Mouse (Mus musculus): ENCODE measurements around the gene Ccdc62. TPM values are rescaled to one million over a fixed set of nuclear protein-coding genes. Genes with fewer than 3 reads are reported as not detected.
A peak's percentile ranks its signal among the peaks of the same experiment; 100 is the strongest.

Gene Ccdc62
- polyA plus RNA-seq, 1 experiment from 2014 or later: 5.7 TPM

DNA sequence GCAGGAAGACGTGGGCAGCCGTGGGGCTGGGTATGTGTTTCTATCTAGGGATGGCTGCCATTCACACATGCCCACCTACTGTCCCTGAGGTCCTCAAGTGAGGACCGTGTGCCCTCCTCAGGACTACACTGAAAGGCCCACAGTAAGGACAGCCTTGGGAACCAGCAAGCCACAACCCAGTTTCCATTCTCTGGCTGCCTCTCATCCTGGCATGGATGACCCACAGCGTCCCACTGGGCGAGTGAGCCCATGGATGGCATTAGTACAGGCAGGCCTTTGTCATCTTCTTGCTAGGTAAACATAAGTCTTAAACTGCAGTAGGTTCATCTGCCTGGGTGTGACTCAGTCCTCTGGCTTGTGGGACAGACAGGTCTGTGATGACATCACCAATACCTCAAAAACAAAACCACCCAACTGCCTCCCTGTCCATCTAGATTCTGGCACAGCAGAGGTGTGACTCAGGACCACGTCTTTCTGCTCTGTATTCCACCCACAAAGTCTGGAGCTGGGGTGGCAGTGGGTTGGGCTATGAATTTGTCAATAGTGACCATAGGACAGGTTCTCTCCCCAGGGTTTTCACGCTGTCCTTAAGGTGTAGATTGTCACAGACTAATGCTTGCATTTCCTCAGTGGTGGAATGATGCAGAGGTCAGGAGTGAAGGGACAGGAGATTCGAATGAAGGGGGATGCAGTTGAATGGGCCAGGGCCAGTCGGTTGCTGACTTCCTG, 50.2 kb downstream of the Ccdc62 start:
- Histone ChIP-seq H3K4me1 (ENCODE audit: control insufficient read depth, insufficient read depth, low read depth, low read length) (peaks cover 6% of the 10 kb centered on the region), H3K27ac (ENCODE audit: low read depth, low read length) (no peak overlapping the region), H3K4me3 (ENCODE audit: low read length) (no peak overlapping the region), H3K27me3 (replicated peaks; ENCODE audit: control insufficient read depth, insufficient read depth, low read length) (no peaks in the 10 kb centered on the region; the same call in 1 of the 2 replicates), H3K4me2 (ENCODE audit: low read length) (no peak overlapping the region), H3K9me3 (ENCODE audit: control insufficient read depth, low read length) (no peaks in the 10 kb centered on the region), H3K9ac (ENCODE audit: low read depth, low read length) (no peak overlapping the region), H3K36me3 (ENCODE audit: control insufficient read depth, insufficient read depth, low read length) (no peaks in the 10 kb centered on the region)
- ATAC-seq: no peak
- 84% methylated on average over 9 of the region's 9 CpGs for WGBS

DNA sequence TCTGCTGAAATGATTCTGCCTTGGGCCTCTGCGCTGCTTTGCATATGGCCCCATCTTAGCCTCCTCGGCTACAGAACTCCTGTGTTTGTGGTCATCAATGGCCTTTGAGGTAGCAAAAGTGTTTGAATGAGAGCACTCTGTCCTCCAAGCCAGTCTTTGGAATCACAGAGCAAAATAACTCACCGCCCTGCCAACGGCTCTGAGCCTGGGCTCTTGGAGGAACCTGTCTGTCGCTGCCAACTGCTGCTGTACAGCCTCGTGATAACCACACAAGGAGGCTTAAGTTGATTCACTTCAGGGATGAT, 50.7 kb downstream of the Ccdc62 start:
- Histone ChIP-seq H3K36me3 (ENCODE audit: control insufficient read depth, insufficient read depth, low read length) (no peaks in the 10 kb centered on the region), H3K4me2 (ENCODE audit: low read length) (no peak overlapping the region), H3K27ac (ENCODE audit: low read depth, low read length) (no peak overlapping the region), H3K4me1 (ENCODE audit: control insufficient read depth, insufficient read depth, low read depth, low read length) (peaks cover 4% of the 10 kb centered on the region), H3K9ac (ENCODE audit: low read depth, low read length) (no peak overlapping the region), H3K9me3 (ENCODE audit: control insufficient read depth, low read length) (no peaks in the 10 kb centered on the region), H3K4me3 (ENCODE audit: low read length) (no peak overlapping the region), H3K27me3 (replicated peaks; ENCODE audit: control insufficient read depth, insufficient read depth, low read length) (no peaks in the 10 kb centered on the region; the same call in 1 of the 2 replicates)
- no peak for ATAC-seq
- 78% methylated on average over 6 of the region's 6 CpGs for WGBS

DNA sequence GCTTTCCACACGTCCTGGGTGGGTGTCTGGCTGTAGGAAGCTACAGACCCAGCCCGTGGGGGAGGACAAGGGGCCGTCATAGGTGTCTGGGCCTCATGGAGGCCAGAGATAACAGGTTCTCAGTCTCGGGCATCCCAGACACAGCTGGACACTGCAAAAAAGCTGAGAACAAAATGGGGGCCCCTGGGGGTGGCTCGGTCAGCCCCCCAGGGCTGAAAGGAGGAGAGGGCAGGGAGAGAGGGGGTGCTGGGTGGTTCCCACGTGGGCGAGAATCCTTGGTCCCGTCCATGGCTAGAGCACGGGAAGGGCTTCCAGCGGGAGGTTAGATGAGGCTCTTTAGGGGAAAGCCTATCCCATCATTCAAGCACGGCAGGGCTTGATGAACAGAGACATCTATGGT, 52.4 kb downstream of the Ccdc62 start:
- no peak for ATAC-seq
- Histone ChIP-seq H3K36me3 (ENCODE audit: control insufficient read depth, insufficient read depth, low read length) (no peaks in the 10 kb centered on the region), H3K9ac (ENCODE audit: low read depth, low read length) (no peak overlapping the region), H3K27me3 (replicated peaks; ENCODE audit: control insufficient read depth, insufficient read depth, low read length) (no peaks in the 10 kb centered on the region; the same call in 1 of the 2 replicates), H3K9me3 (ENCODE audit: control insufficient read depth, low read length) (no peaks in the 10 kb centered on the region), H3K4me3 (ENCODE audit: low read length) (no peak overlapping the region), H3K27ac (ENCODE audit: low read depth, low read length) (no peak overlapping the region), H3K4me2 (ENCODE audit: low read length) (no peak overlapping the region), H3K4me1 (ENCODE audit: control insufficient read depth, insufficient read depth, low read depth, low read length) (peaks cover under 1% of the 10 kb centered on the region; the same call in 1 of the 2 replicates)
- 83% methylated on average over 11 of the region's 11 CpGs for WGBS

DNA sequence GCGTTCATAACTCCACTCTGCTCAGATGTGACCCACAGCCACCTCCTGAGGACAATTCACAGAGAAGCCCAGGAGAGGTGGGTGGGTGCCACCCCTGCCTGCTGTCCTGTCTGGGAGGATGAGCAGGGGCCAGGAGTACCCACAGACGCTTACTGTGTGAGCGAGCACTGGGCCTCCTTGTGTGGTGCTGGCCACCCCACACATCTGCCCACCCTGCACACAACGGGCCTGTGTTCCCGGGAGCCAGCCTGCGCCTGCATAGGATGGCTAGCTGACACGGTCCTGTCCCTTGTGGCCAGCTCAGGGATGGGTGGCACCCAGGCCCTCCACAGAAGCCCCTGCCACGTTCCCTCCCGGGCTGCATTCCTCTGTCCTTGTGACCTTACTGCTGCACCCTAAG, 55.0 kb downstream of the Ccdc62 start:
- H3K27me3 ChIP-seq (replicated peaks; ENCODE audit: control insufficient read depth, insufficient read depth, low read length): no peaks in the 10 kb centered on the region; the same call in 1 of the 2 replicates
- no peak overlapping the region for H3K4me2 ChIP-seq (ENCODE audit: low read length)
- no peak overlapping the region for H3K27ac ChIP-seq (ENCODE audit: low read depth, low read length)
- peak; percentile 65 for ATAC-seq
- H3K4me1 ChIP-seq (ENCODE audit: control insufficient read depth, insufficient read depth, low read depth, low read length): peaks cover 7% of the 10 kb centered on the region
- H3K4me3 ChIP-seq (ENCODE audit: low read length): no peak overlapping the region
- no peaks in the 10 kb centered on the region for H3K36me3 ChIP-seq (ENCODE audit: control insufficient read depth, insufficient read depth, low read length)
- no peaks in the 10 kb centered on the region for H3K9me3 ChIP-seq (ENCODE audit: control insufficient read depth, low read length)
- 79% methylated on average over 9 of the region's 9 CpGs for WGBS
- no peak overlapping the region for H3K9ac ChIP-seq (ENCODE audit: low read depth, low read length)

DNA sequence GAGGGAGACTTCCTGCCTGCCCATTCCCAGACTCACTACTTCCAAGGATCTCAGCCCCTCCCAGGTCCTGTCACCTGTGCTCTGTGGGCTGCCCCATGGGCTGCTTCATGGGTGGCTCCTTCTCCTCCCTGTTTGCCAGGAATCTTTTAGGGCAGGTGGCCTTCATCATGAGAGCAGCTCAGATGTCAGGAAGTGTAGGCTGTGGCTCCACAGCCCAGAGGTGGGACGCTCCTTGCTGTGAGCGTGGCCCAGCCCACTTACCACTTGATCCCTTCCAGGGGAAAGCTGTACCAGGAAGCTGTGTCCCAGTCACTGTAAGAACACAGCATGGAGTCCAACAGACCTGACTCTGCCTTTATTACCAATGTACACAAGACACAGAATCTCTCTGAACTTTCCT, 56.4 kb downstream of the Ccdc62 start:
- no peak overlapping the region for H3K4me2 ChIP-seq (ENCODE audit: low read length)
- H3K9ac ChIP-seq (ENCODE audit: low read depth, low read length): no peak overlapping the region
- H3K4me3 ChIP-seq (ENCODE audit: low read length): no peak overlapping the region
- no peak for ATAC-seq
- peaks cover 9% of the 10 kb centered on the region for H3K4me1 ChIP-seq (ENCODE audit: control insufficient read depth, insufficient read depth, low read depth, low read length)
- WGBS: 95% methylated on average over 2 of the region's 2 CpGs
- no peaks in the 10 kb centered on the region for H3K9me3 ChIP-seq (ENCODE audit: control insufficient read depth, low read length)
- H3K36me3 ChIP-seq (ENCODE audit: control insufficient read depth, insufficient read depth, low read length): 0 out of 2 replicates have a peak, but pooled peaks cover 2% of the 10 kb centered on the region
- H3K27ac ChIP-seq (ENCODE audit: low read depth, low read length): no peak overlapping the region
- H3K27me3 ChIP-seq (replicated peaks; ENCODE audit: control insufficient read depth, insufficient read depth, low read length): no peaks in the 10 kb centered on the region; the same call in 1 of the 2 replicates

DNA sequence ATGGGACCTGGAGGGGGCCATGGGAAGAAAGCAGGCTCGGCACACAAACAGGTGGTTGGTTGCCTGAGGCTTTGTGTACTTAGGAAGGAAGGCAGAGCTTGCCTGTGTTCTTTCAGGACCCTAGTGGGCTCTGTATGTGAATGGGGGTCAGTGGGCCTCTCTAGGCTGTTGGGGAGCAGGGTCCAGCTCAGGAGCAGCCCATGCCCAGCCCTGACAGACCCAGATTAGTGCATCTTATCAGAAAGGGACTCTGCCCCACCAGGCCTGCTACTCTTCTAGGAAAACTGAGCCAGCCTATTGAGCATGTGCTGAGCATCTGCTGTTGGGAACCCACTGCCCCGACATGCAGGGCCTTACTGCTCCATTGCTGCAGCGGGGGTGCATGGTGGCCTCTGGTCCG, 57.0 kb downstream of the Ccdc62 start:
- Histone ChIP-seq H3K4me3 (ENCODE audit: low read length) (no peak overlapping the region), H3K27me3 (replicated peaks; ENCODE audit: control insufficient read depth, insufficient read depth, low read length) (no peaks in the 10 kb centered on the region; the same call in 1 of the 2 replicates), H3K4me1 (ENCODE audit: control insufficient read depth, insufficient read depth, low read depth, low read length) (peaks cover 11% of the 10 kb centered on the region), H3K27ac (ENCODE audit: low read depth, low read length) (no peak overlapping the region), H3K36me3 (ENCODE audit: control insufficient read depth, insufficient read depth, low read length) (0 out of 2 replicates have a peak, but pooled peaks cover 2% of the 10 kb centered on the region), H3K4me2 (ENCODE audit: low read length) (no peak overlapping the region), H3K9me3 (ENCODE audit: control insufficient read depth, low read length) (no peaks in the 10 kb centered on the region), H3K9ac (ENCODE audit: low read depth, low read length) (no peak overlapping the region)
- ATAC-seq: no peak
- WGBS: 68% methylated on average over 4 of the region's 4 CpGs

DNA sequence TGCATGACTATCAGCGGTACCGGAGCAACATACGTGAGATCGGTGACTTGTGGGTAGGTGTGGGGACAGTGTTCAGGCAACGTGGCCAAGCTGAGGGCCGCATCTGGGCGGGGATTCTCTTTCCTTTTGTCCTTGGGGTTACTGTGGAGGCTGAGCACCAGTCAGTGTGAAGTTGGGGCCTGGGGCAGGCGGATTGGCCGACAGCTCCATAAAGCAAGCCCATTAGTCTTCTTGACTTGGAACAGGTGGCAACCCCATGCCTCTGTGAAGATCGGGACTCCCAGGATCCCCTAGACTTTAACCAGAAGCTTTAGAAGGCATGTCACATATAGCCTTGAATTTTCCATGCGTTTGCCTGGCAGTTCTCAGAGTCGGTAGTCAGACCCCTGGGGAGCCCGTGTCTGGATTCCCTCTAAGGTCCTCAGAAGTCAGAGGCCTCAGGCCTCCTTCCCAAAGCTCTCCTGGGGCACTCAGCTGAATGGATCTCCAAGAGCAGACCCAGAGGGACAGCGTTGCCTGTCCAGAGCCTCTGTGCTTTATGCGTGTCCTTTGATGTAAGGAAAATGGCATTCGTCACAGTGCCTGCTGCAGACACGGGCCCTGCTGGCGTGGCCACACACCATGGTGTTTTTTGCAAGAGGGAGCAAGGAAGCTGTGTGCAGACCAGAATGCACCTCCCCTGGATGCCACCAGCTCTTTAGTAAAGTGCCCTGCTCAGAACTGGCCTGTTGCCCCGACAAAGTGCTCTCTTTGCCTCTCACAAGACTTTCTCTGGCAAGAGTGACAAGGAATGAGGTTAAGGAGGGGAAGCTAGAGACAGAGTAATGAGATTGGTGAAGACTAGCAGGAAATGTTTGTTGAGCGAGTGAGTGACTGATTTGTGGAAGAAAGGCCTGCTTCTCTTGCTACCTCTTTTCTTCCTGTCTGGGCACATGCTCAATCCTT, 59.7 kb downstream of the Ccdc62 start:
- Histone ChIP-seq H3K4me3 (ENCODE audit: low read length) (no peak overlapping the region), H3K36me3 (ENCODE audit: control insufficient read depth, insufficient read depth, low read length) (0 out of 2 replicates have a peak, but pooled peaks cover 2% of the 10 kb centered on the region), H3K9me3 (ENCODE audit: control insufficient read depth, low read length) (no peaks in the 10 kb centered on the region), H3K27me3 (replicated peaks; ENCODE audit: control insufficient read depth, insufficient read depth, low read length) (no peaks in the 10 kb centered on the region; the same call in 1 of the 2 replicates), H3K4me1 (ENCODE audit: control insufficient read depth, insufficient read depth, low read depth, low read length) (peaks cover 15% of the 10 kb centered on the region), H3K27ac (ENCODE audit: low read depth, low read length) (peak overlapping the region; percentile 40; the same call in 1 of the 2 replicates), H3K4me2 (ENCODE audit: low read length) (no peak overlapping the region), H3K9ac (ENCODE audit: low read depth, low read length) (no peak overlapping the region; the same call in 1 of the 2 replicates)
- peak; percentile 58 for ATAC-seq
- 32% methylated on average over 20 of the region's 20 CpGs for WGBS

DNA sequence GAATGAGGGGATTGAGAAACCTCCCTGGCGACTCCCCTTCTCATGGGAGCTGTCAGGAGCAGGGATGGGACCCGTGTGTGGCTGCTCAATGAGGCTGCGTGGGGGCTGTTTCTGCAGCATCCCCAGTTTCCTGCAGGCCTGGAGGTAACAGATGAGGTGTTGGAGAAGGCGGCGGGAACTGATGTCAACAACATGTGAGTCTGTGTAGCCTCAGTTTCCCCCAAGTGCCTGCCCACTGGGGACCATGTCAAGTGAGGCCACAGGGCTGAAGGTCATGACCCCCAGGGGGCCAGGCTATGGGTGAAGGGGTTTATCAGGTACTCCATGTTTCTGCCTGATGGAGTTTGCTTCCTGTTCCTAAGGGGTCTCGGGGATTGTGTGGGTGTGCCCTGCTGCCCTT, 60.8 kb downstream of the Ccdc62 start:
- Histone ChIP-seq H3K27me3 (replicated peaks; ENCODE audit: control insufficient read depth, insufficient read depth, low read length) (no peaks in the 10 kb centered on the region; the same call in 1 of the 2 replicates), H3K4me3 (ENCODE audit: low read length) (no peak overlapping the region), H3K27ac (ENCODE audit: low read depth, low read length) (no peak overlapping the region), H3K4me2 (ENCODE audit: low read length) (no peak overlapping the region), H3K9me3 (ENCODE audit: control insufficient read depth, low read length) (no peaks in the 10 kb centered on the region), H3K9ac (ENCODE audit: low read depth, low read length) (no peak overlapping the region), H3K4me1 (ENCODE audit: control insufficient read depth, insufficient read depth, low read depth, low read length) (peaks cover 15% of the 10 kb centered on the region), H3K36me3 (ENCODE audit: control insufficient read depth, insufficient read depth, low read length) (0 out of 2 replicates have a peak, but pooled peaks cover 2% of the 10 kb centered on the region)
- 79% methylated on average over 6 of the region's 6 CpGs for WGBS
- no peak for ATAC-seq

DNA sequence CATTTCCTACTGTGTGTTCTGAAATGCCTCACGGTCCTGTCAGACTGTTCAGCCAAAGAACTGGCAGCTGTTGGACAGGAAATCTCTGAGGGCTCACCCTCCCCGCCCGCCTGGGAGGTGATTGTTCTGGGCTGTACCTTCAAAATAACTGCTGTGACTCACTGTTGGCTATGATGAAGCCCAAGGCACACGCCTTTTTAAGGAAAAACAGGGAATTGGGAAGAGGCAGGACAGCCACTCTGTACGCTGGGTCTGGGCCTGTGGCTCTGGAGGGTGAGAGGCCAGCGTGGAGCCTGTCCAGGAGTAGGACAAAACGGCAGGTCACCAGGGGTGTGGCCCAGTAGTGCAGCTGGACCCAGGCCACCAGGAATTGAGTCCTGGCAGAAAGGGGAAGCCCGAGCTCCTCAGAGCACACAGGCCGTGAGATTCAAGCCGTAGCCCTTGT, 61.7 kb downstream of the Ccdc62 start:
- no peak overlapping the region; the same call in 1 of the 2 replicates for H3K9ac ChIP-seq (ENCODE audit: low read depth, low read length)
- H3K4me2 ChIP-seq (ENCODE audit: low read length): no peak overlapping the region
- H3K9me3 ChIP-seq (ENCODE audit: control insufficient read depth, low read length): no peaks in the 10 kb centered on the region
- WGBS: 72% methylated on average over 10 of the region's 10 CpGs
- H3K36me3 ChIP-seq (ENCODE audit: control insufficient read depth, insufficient read depth, low read length): peaks cover 5% of the 10 kb centered on the region
- H3K4me1 ChIP-seq (ENCODE audit: control insufficient read depth, insufficient read depth, low read depth, low read length): peaks cover 18% of the 10 kb centered on the region
- no peak overlapping the region for H3K4me3 ChIP-seq (ENCODE audit: low read length)
- peak overlapping the region; percentile 39; the same call in 1 of the 2 replicates for H3K27ac ChIP-seq (ENCODE audit: low read depth, low read length)
- no peak for ATAC-seq
- no peaks in the 10 kb centered on the region; the same call in 1 of the 2 replicates for H3K27me3 ChIP-seq (replicated peaks; ENCODE audit: control insufficient read depth, insufficient read depth, low read length)

Data from hindbrain, embryonic 16.5 days (tissue).